Mouse (Mus musculus): ENCODE data around the gene Chga.

DNA sequence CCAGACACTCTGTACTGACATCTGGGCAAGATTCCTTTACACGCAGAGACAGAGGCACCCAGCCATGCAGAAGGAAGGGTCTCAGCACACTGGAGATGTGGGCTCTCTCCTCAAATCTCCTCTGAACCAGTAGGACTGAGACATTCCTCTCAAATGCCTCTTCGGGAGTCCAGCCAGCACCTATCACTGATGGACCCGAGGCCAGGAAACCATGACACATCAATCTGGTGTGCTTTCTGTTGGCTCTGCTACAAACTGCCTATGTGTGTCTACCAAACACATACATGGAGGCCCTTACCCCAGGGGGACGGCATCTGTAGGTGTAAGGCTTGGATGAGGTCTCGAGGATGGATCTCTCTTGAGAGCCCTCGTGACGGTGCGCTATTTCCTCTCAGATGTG lies 32.3 kb downstream of the Chga start:
- TF ChIP-seq POLR2A (IDR thresholded peaks at IDR 0.05; ENCODE audit: borderline replicate concordance, extremely low read depth, insufficient read depth, insufficient read length, poor library complexity, severe bottlenecking) (no peak), CTCF (IDR thresholded peaks at IDR 0.05; ENCODE audit: borderline replicate concordance, extremely low read depth, insufficient read depth, insufficient read length) (no peak)
